Mouse (Mus musculus): ENCODE measurements around the gene Glis1.

Gene Glis1

GRCm38 (mm10) chr4:107628921-107629411, 194.6 kb downstream of the Glis1 start:
- no peak for DNase-seq (ENCODE audit: low spot score)

GRCm38 (mm10) chr4:107634631-107635030, 200.2 kb downstream of the Glis1 start:
- no peak for DNase-seq (ENCODE audit: low spot score)

GRCm38 (mm10) chr4:107636099-107636498, 201.7 kb downstream of the Glis1 start:
- DNase-seq (ENCODE audit: low spot score): no peak

GRCm38 (mm10) chr4:107637670-107638069, 203.3 kb downstream of the Glis1 start:
- DNase-seq (ENCODE audit: low spot score): no peak

- no peak for DNase-seq (ENCODE audit: low spot score)
Observed at GRCm38 (mm10) chr4:107638303-107638702, 203.9 kb downstream of the Glis1 start.

- DNase-seq (ENCODE audit: low spot score): no peak
Observed at GRCm38 (mm10) chr4:107641624-107642023, 207.2 kb downstream of the Glis1 start.

- no peak for DNase-seq (ENCODE audit: low spot score)
Observed at GRCm38 (mm10) chr4:107648959-107649485, 214.6 kb downstream of the Glis1 start.

- DNase-seq (ENCODE audit: low spot score): no peak
Observed at GRCm38 (mm10) chr4:107651021-107651496, 216.7 kb downstream of the Glis1 start.

- peak; percentile 49 for DNase-seq (ENCODE audit: low spot score)
Observed at GRCm38 (mm10) chr4:107652598-107653279, 218.3 kb downstream of the Glis1 start.

GRCm38 (mm10) chr4:107653280-107653643, 218.9 kb downstream of the Glis1 start:
- DNase-seq (ENCODE audit: low spot score): no peak

- DNase-seq (ENCODE audit: low spot score): no peak
Observed at GRCm38 (mm10) chr4:107660649-107661048, 226.3 kb downstream of the Glis1 start.

GRCm38 (mm10) chr4:107668514-107668913, 234.1 kb downstream of the Glis1 start:
- no peak for DNase-seq (ENCODE audit: low spot score)

- DNase-seq (ENCODE audit: low spot score): no peak
Observed at GRCm38 (mm10) chr4:107670731-107671130, 236.3 kb downstream of the Glis1 start.

- DNase-seq (ENCODE audit: low spot score): no peak
Observed at GRCm38 (mm10) chr4:107673638-107674321, 239.4 kb downstream of the Glis1 start.

GRCm38 (mm10) chr4:107674322-107674644, 239.9 kb downstream of the Glis1 start:
- DNase-seq (ENCODE audit: low spot score): no peak

GRCm38 (mm10) chr4:107675645-107676044, 241.3 kb downstream of the Glis1 start:
- no peak for DNase-seq (ENCODE audit: low spot score)

- no peak for DNase-seq (ENCODE audit: low spot score)
Observed at GRCm38 (mm10) chr4:107680311-107681098, 246.1 kb downstream of the Glis1 start.

GRCm38 (mm10) chr4:107681099-107681849, 246.9 kb downstream of the Glis1 start:
- DNase-seq (ENCODE audit: low spot score): no peak

GRCm38 (mm10) chr4:107683006-107683756, 248.8 kb downstream of the Glis1 start:
- no peak for DNase-seq (ENCODE audit: low spot score)

- no peak for DNase-seq (ENCODE audit: low spot score)
Observed at GRCm38 (mm10) chr4:107684130-107684529, 249.7 kb downstream of the Glis1 start, which contains the start of gene Dmrtb1. Dmrtb1 (minus strand) TSS chr4:107684230.

Data from urinary bladder, postnatal 10 days (tissue).